43 mouse cellular contexts compared by ENCODE assay signal in the genomic region with DNA sequence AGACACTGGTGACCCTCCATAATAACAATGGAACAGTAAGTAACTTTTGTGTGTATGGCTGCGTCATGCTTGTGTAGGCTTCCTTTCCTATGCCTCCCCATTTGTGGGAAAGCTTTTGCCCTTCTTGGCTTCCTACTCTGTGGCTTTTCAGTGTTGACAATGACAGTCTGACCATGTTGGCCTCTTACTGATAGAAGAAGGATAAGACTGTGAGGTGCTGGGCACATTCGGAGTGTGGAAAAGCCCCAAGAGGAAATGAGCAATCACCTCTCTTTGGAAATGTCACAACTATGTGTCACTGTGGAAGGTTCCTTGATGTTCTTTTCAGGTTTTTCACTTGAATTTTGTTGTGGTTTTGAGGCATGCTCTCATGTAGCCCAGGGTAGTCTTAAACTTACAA. TPM values are rescaled to one million over a fixed set of nuclear protein-coding genes. Genes with fewer than 3 reads are reported as not detected.
A peak's percentile ranks its signal among the peaks of the same experiment; 100 is the strongest.
DNase-seq lines count a peak whose midpoint lies in the region; ATAC-seq and TF ChIP-seq lines count a peak whose summit lies in the region.
"Had no signal": no experiment of that assay in that cellular context is flagged by ENCODE, and none has a peak within 500 bp of the region (broad histone marks: within the 10 kb centered on the region; RNA-seq: fewer than 3 reads in every experiment).

No protein-coding gene starts in this region.

- H3K79me2 ChIP-seq in heart, adult 2 months (replicated peaks; ENCODE audit: control insufficient read depth, insufficient read depth, low read length), result no peaks in the 10 kb centered on the region

- H3K9me3 ChIP-seq in intestine, postnatal 0 days (ENCODE audit: control insufficient read depth), result no peaks in the 10 kb centered on the region
- H3K9me3 ChIP-seq: embryonic facial prominence, embryonic 12.5 days; hindbrain, embryonic 15.5 days; intestine, embryonic 15.5 days; liver, embryonic 12.5 days; midbrain, embryonic 10.5 days; midbrain, embryonic 15.5 days; neural tube, embryonic 13.5 days had no signal

- TF ChIP-seq POLR2A in heart, adult 2 months (IDR thresholded peaks at IDR 0.05; ENCODE audit: insufficient read depth, low read depth, low read length), result no peak

- ATAC-seq in CD4-positive, CD25-positive, alpha-beta regulatory T cell, adult 4 months, result peak; percentile 66
- ATAC-seq in monocyte, adult 5-6 weeks (replicated peaks; ENCODE audit: insufficient number of reproducible peaks, low FRiP score, low TSS enrichment, poor library complexity, severe bottlenecking), result peak; percentile 68
- ATAC-seq in frontal cortex, adult (ENCODE audit: low TSS enrichment), result no peak
- no peak for ATAC-seq in intestine, postnatal 0 days
- ATAC-seq: forebrain, embryonic 14.5 days; intestine, embryonic 15.5 days; liver, embryonic 12.5 days; liver, postnatal 0 days; midbrain, embryonic 15.5 days had no signal

- no peak overlapping the region for H3K4me3 ChIP-seq in heart, adult 2 months
- no peak overlapping the region for H3K4me3 ChIP-seq in intestine, postnatal 0 days (ENCODE audit: low read depth, low read length)
- H3K4me3 ChIP-seq: embryonic facial prominence, embryonic 12.5 days; hindbrain, embryonic 15.5 days; intestine, embryonic 15.5 days; liver, embryonic 12.5 days; midbrain, embryonic 10.5 days; midbrain, embryonic 15.5 days; neural tube, embryonic 13.5 days had no signal

- no peaks in the 10 kb centered on the region for H3K27me3 ChIP-seq in heart, adult 2 months (ENCODE audit: control insufficient read depth, insufficient read depth, low read length)
- H3K27me3 ChIP-seq in intestine, postnatal 0 days (replicated peaks; ENCODE audit: control insufficient read depth, insufficient read depth, low read length), result no peaks in the 10 kb centered on the region
- H3K27me3 ChIP-seq: embryonic facial prominence, embryonic 12.5 days; hindbrain, embryonic 15.5 days; intestine, embryonic 15.5 days; liver, embryonic 12.5 days; midbrain, embryonic 15.5 days; neural tube, embryonic 13.5 days had no signal

- no peak overlapping the region for H3K4me2 ChIP-seq in intestine, postnatal 0 days (replicated peaks; ENCODE audit: low read depth)
- H3K4me2 ChIP-seq: embryonic facial prominence, embryonic 12.5 days; heart, embryonic 11.5 days; hindbrain, embryonic 15.5 days; intestine, embryonic 15.5 days; liver, embryonic 12.5 days; midbrain, embryonic 15.5 days; neural tube, embryonic 13.5 days had no signal

- intact Hi-C loops in heart, adult 2 months (cut with DNase I), result no loop called here

- WGBS in heart, adult 2 months, result 68% methylated on average over 2 of the region's 2 CpGs
- 87% methylated on average over 2 of the region's 2 CpGs for WGBS in intestine, postnatal 0 days

- TF ChIP-seq EP300 in heart, adult 2 months (IDR thresholded peaks at IDR 0.05; ENCODE audit: insufficient read depth, low read depth, low read length), result no peak

- no peaks in the 10 kb centered on the region for H3K36me3 ChIP-seq in heart, adult 2 months (ENCODE audit: control insufficient read depth, insufficient read depth, low read length)
- H3K36me3 ChIP-seq in intestine, postnatal 0 days (ENCODE audit: control insufficient read depth, insufficient read depth), result no peaks in the 10 kb centered on the region
- H3K36me3 ChIP-seq: embryonic facial prominence, embryonic 12.5 days; hindbrain, embryonic 15.5 days; intestine, embryonic 15.5 days; liver, embryonic 12.5 days; midbrain, embryonic 10.5 days; midbrain, embryonic 15.5 days; neural tube, embryonic 13.5 days had no signal

- DNase-seq in 3T3-L1 (ENCODE audit: low read depth, low spot score), result peak; percentile 31
- peak; percentile 83 for DNase-seq in induced T-regulatory cell, adult 2 months (ENCODE audit: low read depth)
- no peak for DNase-seq in heart, adult 2 months
- DNase-seq in neural tube, embryonic 10.5 days (ENCODE audit: extremely low spot score, low spot score), result no peak
- DNase-seq: adrenal gland, adult 2 months; adrenal gland, postnatal 36 days; cerebellum, adult 2 months; cerebellum, postnatal 25 days; embryo, embryonic 11 days; gastrocnemius, postnatal 10 days; heart, postnatal 4 days; kidney, adult 8-10 months; kidney, postnatal 4 days; left cerebral cortex, postnatal 4 days; liver, postnatal 0 days; lung, postnatal 4 days; retina, postnatal 1 day; right cerebral cortex, postnatal 14 days; spleen, adult 18-20 months; thymus, postnatal 25 days had no signal

- H3K9ac ChIP-seq in heart, adult 2 months (ENCODE audit: low read depth, low read length), result no peak overlapping the region
- H3K9ac ChIP-seq in intestine, postnatal 0 days (ENCODE audit: low read depth, low read length), result no peak overlapping the region
- H3K9ac ChIP-seq: embryonic facial prominence, embryonic 12.5 days; hindbrain, embryonic 15.5 days; intestine, embryonic 15.5 days; liver, embryonic 12.5 days; liver, postnatal 0 days; midbrain, embryonic 15.5 days; neural tube, embryonic 13.5 days had no signal

- H3K4me1 ChIP-seq in heart, adult 2 months (ENCODE audit: control insufficient read depth, insufficient read depth, low read length), result no peaks in the 10 kb centered on the region
- no peaks in the 10 kb centered on the region for H3K4me1 ChIP-seq in intestine, postnatal 0 days (replicated peaks; ENCODE audit: control insufficient read depth, insufficient read depth, low read length)
- H3K4me1 ChIP-seq: embryonic facial prominence, embryonic 12.5 days; hindbrain, embryonic 15.5 days; intestine, embryonic 15.5 days; liver, embryonic 12.5 days; midbrain, embryonic 10.5 days; midbrain, embryonic 15.5 days; neural tube, embryonic 13.5 days had no signal

- no peak overlapping the region for H3K27ac ChIP-seq in heart, adult 2 months
- no peak overlapping the region for H3K27ac ChIP-seq in intestine, postnatal 0 days (ENCODE audit: low read depth, low read length)
- H3K27ac ChIP-seq: embryonic facial prominence, embryonic 12.5 days; hindbrain, embryonic 15.5 days; intestine, embryonic 15.5 days; kidney, postnatal 0 days; liver, embryonic 12.5 days; midbrain, embryonic 10.5 days; midbrain, embryonic 15.5 days; neural tube, embryonic 13.5 days had no signal

- TF ChIP-seq CTCF in heart, adult 2 months (IDR thresholded peaks at IDR 0.05), result no peak
- TF ChIP-seq CTCF in intestine, postnatal 0 days (IDR thresholded peaks at IDR 0.05; ENCODE audit: low read depth), result no peak

RNA-seq across cellular contexts. Expression of gene Havcr2, which starts 12.1 kb away (rescaled TPM):
- polyA plus RNA-seq in CD4-positive, CD25-positive, alpha-beta regulatory T cell, adult 4 months (2017; shearing (Covaris generic)), result 1 to 10 TPM; 2.8 to 3.3 TPM
- total RNA-seq in monocyte, adult 5-6 weeks (2017), result 111 to 182 TPM (median 181 TPM) in 3 replicates
- under 1 TPM; 0.31 to 0.48 TPM for total RNA-seq in heart, adult 2 months (2021)
- polyA plus RNA-seq in heart, adult 2 months (2012; rRNA removed), result 0.08 TPM in 1 of 2 replicates, not detected in the other
- 0.21 and 0.22 TPM in 2 replicates for polyA plus RNA-seq in intestine, postnatal 0 days (2015; fragmentation: Nextera tagmentation; extraction: Ambion mirVana)

RNA-seq across cellular contexts. Expression of gene Med7, which starts 30.2 kb away (rescaled TPM):
- 10 to 100 TPM; 32.6 to 42.0 TPM for polyA plus RNA-seq in CD4-positive, CD25-positive, alpha-beta regulatory T cell, adult 4 months (2017; shearing (Covaris generic))
- 43.8 to 58.3 TPM (median 56.8 TPM) in 3 replicates for total RNA-seq in monocyte, adult 5-6 weeks (2017)
- total RNA-seq in heart, adult 2 months (2021), result 10 to 100 TPM; 16.8 to 17.1 TPM
- polyA plus RNA-seq in heart, adult 2 months (2012; rRNA removed), result 8.1 and 16.5 TPM in 2 replicates
- polyA plus RNA-seq in intestine, postnatal 0 days (2015; fragmentation: Nextera tagmentation; extraction: Ambion mirVana), result 40.6 and 43.0 TPM in 2 replicates

RNA-seq across cellular contexts. Expression of gene Gm12169, which starts 57.1 kb away (rescaled TPM):
- polyA plus RNA-seq in CD4-positive, CD25-positive, alpha-beta regulatory T cell, adult 4 months (2017; shearing (Covaris generic)), result 1 to 10 TPM; 1.2 to 1.9 TPM
- total RNA-seq in monocyte, adult 5-6 weeks (2017), result not detected in 3 replicates
- not detected for total RNA-seq in heart, adult 2 months (2021)
- polyA plus RNA-seq in heart, adult 2 months (2012; rRNA removed), result not detected in 2 replicates
- not detected in 2 replicates for polyA plus RNA-seq in intestine, postnatal 0 days (2015; fragmentation: Nextera tagmentation; extraction: Ambion mirVana)
- total RNA-seq: adrenal gland, adult 2 months; adrenal gland, postnatal 36 days; gastrocnemius, postnatal 10 days; heart, postnatal 4 days; layer of hippocampus, adult 8-10 months; layer of hippocampus, postnatal 25 days; left cerebral cortex, postnatal 4 days had no signal
- polyA plus RNA-seq: adrenal gland, adult 2 months; brain, embryonic 14.5 days; C2C12; cerebellum, adult 2 months; embryonic facial prominence, embryonic 12.5 days; forebrain, embryonic 14.5 days; gonadal fat pad, adult 2 months; heart, embryonic 11.5 days; heart, embryonic 16.5 days; hindbrain, embryonic 15.5 days; intestine, embryonic 15.5 days; kidney, postnatal 0 days; limb, embryonic 14.5 days; liver, embryonic 12.5 days; liver, postnatal 0 days; lung, embryonic 16.5 days; midbrain, embryonic 10.5 days; midbrain, embryonic 15.5 days; neural tube, embryonic 13.5 days; stomach, embryonic 16.5 days had no signal

Comparison
In these comparisons a context has a peak if more than half of its experiments do, and no peak if none do; other contexts are left out.
1. DNase-seq: peak in 3T3-L1 (single experiment) and induced T-regulatory cell, adult 2 months (single experiment); none in heart, adult 2 months (0 of 2) and neural tube, embryonic 10.5 days (single experiment).
2. ATAC-seq: peak in CD4-positive, CD25-positive, alpha-beta regulatory T cell, adult 4 months (single experiment) and monocyte, adult 5-6 weeks (single experiment); none in frontal cortex, adult (single experiment) and intestine, postnatal 0 days (single experiment).